Mouse (Mus musculus): ENCODE measurements around the gene Wdr46. TPM values are rescaled to one million over a fixed set of nuclear protein-coding genes. Genes with fewer than 3 reads are reported as not detected.

The Wdr46 gene
- polyA plus RNA-seq, 1 experiment from 2014 or later, result 19.7 TPM

GRCm38 (mm10) chr17:33909077-33909868, 31.2 kb upstream of the Wdr46 start, which contains the start of gene Daxx:
Daxx (plus strand) TSS chr17:33909414.
- peak within 1 kb of the TSS; percentile 83 for H3K9ac ChIP-seq (ENCODE audit: low read depth, low read length)
- peak within 1 kb of the TSS; percentile 78 for H3K4me3 ChIP-seq (ENCODE audit: low read depth, low read length)
- ATAC-seq (replicated peaks; ENCODE audit: insufficient number of reproducible peaks, low FRiP score, low TSS enrichment), result peak; percentile 94
- H3K9me3 ChIP-seq (replicated peaks; ENCODE audit: control insufficient read depth, low read length), result no peaks in the 10 kb centered on the region
- H3K4me2 ChIP-seq, result peak within 1 kb of the TSS; percentile 99
- H3K27me3 ChIP-seq (ENCODE audit: control insufficient read depth, insufficient read depth, low read length), result no peaks in the 10 kb centered on the region
- H3K27ac ChIP-seq (ENCODE audit: low read depth, low read length), result peak within 1 kb of the TSS; percentile 84
- peaks cover 28% of the 10 kb centered on the region for H3K36me3 ChIP-seq (ENCODE audit: control insufficient read depth, insufficient read depth, low read length)
- H3K4me1 ChIP-seq (ENCODE audit: control insufficient read depth, insufficient read depth, low read length), result peaks cover 10% of the 10 kb centered on the region
- under 1% methylated on average over 65 of the region's 68 CpGs for WGBS (ENCODE audit: insufficient replicate concordance)

- Histone ChIP-seq H3K27ac (ENCODE audit: low read depth, low read length) (peak overlapping the region; percentile 83), H3K27me3 (ENCODE audit: control insufficient read depth, insufficient read depth, low read length) (no peaks in the 10 kb centered on the region), H3K4me2 (peak overlapping the region; percentile 99), H3K9ac (ENCODE audit: low read depth, low read length) (peak overlapping the region; percentile 83), H3K4me3 (ENCODE audit: low read depth, low read length) (peak overlapping the region; percentile 78), H3K9me3 (replicated peaks; ENCODE audit: control insufficient read depth, low read length) (no peaks in the 10 kb centered on the region), H3K4me1 (ENCODE audit: control insufficient read depth, insufficient read depth, low read length) (peaks cover 11% of the 10 kb centered on the region), H3K36me3 (ENCODE audit: control insufficient read depth, insufficient read depth, low read length) (peaks cover 31% of the 10 kb centered on the region)
- under 1% methylated on average over 14 of the region's 14 CpGs for WGBS (ENCODE audit: insufficient replicate concordance)
- peak; percentile 4; the same call in 1 of the 2 replicates for ATAC-seq (replicated peaks; ENCODE audit: insufficient number of reproducible peaks, low FRiP score, low TSS enrichment)
Observed at GRCm38 (mm10) chr17:33909869-33910250, 30.6 kb upstream of the Wdr46 start.

- H3K9me3 ChIP-seq (replicated peaks; ENCODE audit: control insufficient read depth, low read length), result no peaks in the 10 kb centered on the region
- ATAC-seq (replicated peaks; ENCODE audit: insufficient number of reproducible peaks, low FRiP score, low TSS enrichment), result no peak
- peaks cover 15% of the 10 kb centered on the region for H3K4me1 ChIP-seq (ENCODE audit: control insufficient read depth, insufficient read depth, low read length)
- H3K9ac ChIP-seq (ENCODE audit: low read depth, low read length), result peak overlapping the region; percentile 83
- H3K4me3 ChIP-seq (ENCODE audit: low read depth, low read length), result peak overlapping the region; percentile 78
- peak overlapping the region; percentile 99 for H3K4me2 ChIP-seq
- WGBS (ENCODE audit: insufficient replicate concordance), result 48% methylated on average over 11 of the region's 11 CpGs
- no peaks in the 10 kb centered on the region for H3K27me3 ChIP-seq (ENCODE audit: control insufficient read depth, insufficient read depth, low read length)
- H3K36me3 ChIP-seq (ENCODE audit: control insufficient read depth, insufficient read depth, low read length), result peaks cover 31% of the 10 kb centered on the region
- peak overlapping the region; percentile 83; the same call in 1 of the 2 replicates for H3K27ac ChIP-seq (ENCODE audit: low read depth, low read length)
Observed at GRCm38 (mm10) chr17:33910346-33911051, 30.0 kb upstream of the Wdr46 start.

GRCm38 (mm10) chr17:33911052-33911812, 29.2 kb upstream of the Wdr46 start:
- ATAC-seq (replicated peaks; ENCODE audit: insufficient number of reproducible peaks, low FRiP score, low TSS enrichment), result no peak
- H3K4me3 ChIP-seq (ENCODE audit: low read depth, low read length), result no peak overlapping the region; the same call in 1 of the 2 replicates
- no peak overlapping the region for H3K27ac ChIP-seq (ENCODE audit: low read depth, low read length)
- peaks cover 15% of the 10 kb centered on the region for H3K4me1 ChIP-seq (ENCODE audit: control insufficient read depth, insufficient read depth, low read length)
- H3K9ac ChIP-seq (ENCODE audit: low read depth, low read length), result no peak overlapping the region
- no peaks in the 10 kb centered on the region for H3K27me3 ChIP-seq (ENCODE audit: control insufficient read depth, insufficient read depth, low read length)
- peaks cover 31% of the 10 kb centered on the region for H3K36me3 ChIP-seq (ENCODE audit: control insufficient read depth, insufficient read depth, low read length)
- H3K9me3 ChIP-seq (replicated peaks; ENCODE audit: control insufficient read depth, low read length), result no peaks in the 10 kb centered on the region
- WGBS (ENCODE audit: insufficient replicate concordance), result 93% methylated on average over 31 of the region's 31 CpGs
- no peak overlapping the region for H3K4me2 ChIP-seq

- Histone ChIP-seq H3K36me3 (ENCODE audit: control insufficient read depth, insufficient read depth, low read length) (peaks cover 31% of the 10 kb centered on the region), H3K4me1 (ENCODE audit: control insufficient read depth, insufficient read depth, low read length) (peaks cover 17% of the 10 kb centered on the region), H3K4me2 (no peak overlapping the region), H3K4me3 (ENCODE audit: low read depth, low read length) (no peak overlapping the region; the same call in 1 of the 2 replicates), H3K27ac (ENCODE audit: low read depth, low read length) (no peak overlapping the region), H3K9ac (ENCODE audit: low read depth, low read length) (no peak overlapping the region), H3K27me3 (ENCODE audit: control insufficient read depth, insufficient read depth, low read length) (no peaks in the 10 kb centered on the region), H3K9me3 (replicated peaks; ENCODE audit: control insufficient read depth, low read length) (no peaks in the 10 kb centered on the region)
- 89% methylated on average over 28 of the region's 28 CpGs for WGBS (ENCODE audit: insufficient replicate concordance)
- ATAC-seq (replicated peaks; ENCODE audit: insufficient number of reproducible peaks, low FRiP score, low TSS enrichment), result no peak
Observed at GRCm38 (mm10) chr17:33911813-33912414, 28.5 kb upstream of the Wdr46 start.

GRCm38 (mm10) chr17:33913264-33913663, 27.2 kb upstream of the Wdr46 start:
- no peak overlapping the region for H3K9ac ChIP-seq (ENCODE audit: low read depth, low read length)
- ATAC-seq (replicated peaks; ENCODE audit: insufficient number of reproducible peaks, low FRiP score, low TSS enrichment), result no peak
- H3K27me3 ChIP-seq (ENCODE audit: control insufficient read depth, insufficient read depth, low read length), result peaks cover 3% of the 10 kb centered on the region; the same call in 1 of the 2 replicates
- H3K9me3 ChIP-seq (replicated peaks; ENCODE audit: control insufficient read depth, low read length), result no peaks in the 10 kb centered on the region
- no peak overlapping the region for H3K4me2 ChIP-seq
- peaks cover 22% of the 10 kb centered on the region for H3K4me1 ChIP-seq (ENCODE audit: control insufficient read depth, insufficient read depth, low read length)
- no peak overlapping the region for H3K4me3 ChIP-seq (ENCODE audit: low read depth, low read length)
- no peak overlapping the region for H3K27ac ChIP-seq (ENCODE audit: low read depth, low read length)
- peaks cover 31% of the 10 kb centered on the region for H3K36me3 ChIP-seq (ENCODE audit: control insufficient read depth, insufficient read depth, low read length)
- 87% methylated on average over 10 of the region's 10 CpGs for WGBS (ENCODE audit: insufficient replicate concordance)

- Histone ChIP-seq H3K9me3 (replicated peaks; ENCODE audit: control insufficient read depth, low read length) (no peaks in the 10 kb centered on the region), H3K9ac (ENCODE audit: low read depth, low read length) (no peak overlapping the region), H3K27me3 (ENCODE audit: control insufficient read depth, insufficient read depth, low read length) (peaks cover 3% of the 10 kb centered on the region; the same call in 1 of the 2 replicates), H3K4me1 (ENCODE audit: control insufficient read depth, insufficient read depth, low read length) (peaks cover 24% of the 10 kb centered on the region), H3K4me3 (ENCODE audit: low read depth, low read length) (no peak overlapping the region), H3K27ac (ENCODE audit: low read depth, low read length) (peak overlapping the region; percentile 0; the same call in 1 of the 2 replicates), H3K4me2 (no peak overlapping the region), H3K36me3 (ENCODE audit: control insufficient read depth, insufficient read depth, low read length) (peaks cover 31% of the 10 kb centered on the region)
- no peak for ATAC-seq (replicated peaks; ENCODE audit: insufficient number of reproducible peaks, low FRiP score, low TSS enrichment)
- WGBS (ENCODE audit: insufficient replicate concordance), result 94% methylated on average over 8 of the region's 8 CpGs
Observed at GRCm38 (mm10) chr17:33913905-33914304, 26.6 kb upstream of the Wdr46 start.

GRCm38 (mm10) chr17:33914969-33915391, 25.5 kb upstream of the Wdr46 start:
- peaks cover 3% of the 10 kb centered on the region; the same call in 1 of the 2 replicates for H3K27me3 ChIP-seq (ENCODE audit: control insufficient read depth, insufficient read depth, low read length)
- peaks cover 26% of the 10 kb centered on the region for H3K4me1 ChIP-seq (ENCODE audit: control insufficient read depth, insufficient read depth, low read length)
- peak overlapping the region; percentile 70 for H3K4me2 ChIP-seq
- H3K36me3 ChIP-seq (ENCODE audit: control insufficient read depth, insufficient read depth, low read length), result peaks cover 31% of the 10 kb centered on the region
- WGBS (ENCODE audit: insufficient replicate concordance), result 73% methylated on average over 13 of the region's 13 CpGs
- peak overlapping the region; percentile 66 for H3K4me3 ChIP-seq (ENCODE audit: low read depth, low read length)
- H3K27ac ChIP-seq (ENCODE audit: low read depth, low read length), result 0 out of 2 replicates have a peak overlapping the region, but pooled peaks have one; percentile 86
- H3K9me3 ChIP-seq (replicated peaks; ENCODE audit: control insufficient read depth, low read length), result no peaks in the 10 kb centered on the region
- no peak overlapping the region for H3K9ac ChIP-seq (ENCODE audit: low read depth, low read length)
- ATAC-seq (replicated peaks; ENCODE audit: insufficient number of reproducible peaks, low FRiP score, low TSS enrichment), result no peak
